Mouse (Mus musculus): ENCODE results near the gene Baz2b.

- TF ChIP-seq CTCF (IDR thresholded peaks at IDR 0.05; ENCODE audit: low read depth) = no peak
- TF ChIP-seq EP300 (optimal IDR thresholded peaks at IDR 0.05) = no peak
Measured at GRCm38 (mm10) chr2:60234506-60234905, 24.9 kb upstream of the Baz2b start.
